Comparison of ENCODE assay signal across 13 mouse cellular contexts in the genomic region with DNA sequence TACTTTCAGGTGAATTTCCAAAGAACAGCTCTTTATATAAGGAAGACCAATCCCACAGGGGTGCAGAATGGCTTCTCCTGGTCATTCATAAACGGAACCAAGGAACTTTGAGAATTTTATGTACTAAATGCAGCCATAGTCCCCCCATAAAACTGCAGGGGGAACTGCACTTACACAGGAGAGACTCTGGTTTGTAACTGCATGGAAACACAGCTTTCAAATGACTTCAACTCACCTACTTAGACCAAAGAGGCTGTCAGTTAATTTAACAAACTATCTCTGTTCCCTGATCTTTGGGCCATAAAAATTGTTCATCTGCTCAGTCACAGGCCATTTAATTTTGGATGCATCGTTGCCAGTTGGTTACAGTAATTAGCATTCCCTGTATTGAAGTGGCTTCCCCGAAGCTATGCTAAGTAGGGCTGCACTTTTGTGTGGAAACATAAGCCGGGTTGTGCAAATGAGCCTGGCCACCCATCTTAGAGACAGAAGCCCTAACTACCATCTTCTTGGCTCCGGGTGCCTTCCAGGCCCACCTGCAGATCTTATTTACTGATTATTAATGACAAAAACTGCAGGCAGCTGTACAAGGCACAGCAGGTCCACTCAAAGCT. TPM values are rescaled to one million over a fixed set of nuclear protein-coding genes. Genes with fewer than 3 reads are reported as not detected.
DNase-seq lines count a peak whose midpoint lies in the region; ATAC-seq lines count a peak whose summit lies in the region.
"Had no signal": no experiment of that assay in that cellular context is flagged by ENCODE, and none has a peak within 500 bp of the region (broad histone marks: within the 10 kb centered on the region; RNA-seq: fewer than 3 reads in every experiment).

No protein-coding gene starts in this region.

- H3K36me3 ChIP-seq in midbrain, embryonic 11.5 days (ENCODE audit: control insufficient read depth, insufficient read depth, low read length): no peaks in the 10 kb centered on the region
- no peaks in the 10 kb centered on the region for H3K36me3 ChIP-seq in midbrain, embryonic 10.5 days
- H3K36me3 ChIP-seq in hindbrain, embryonic 15.5 days: no peaks in the 10 kb centered on the region
- H3K36me3 ChIP-seq in neural tube, embryonic 13.5 days: no peaks in the 10 kb centered on the region
- H3K36me3 ChIP-seq: liver, embryonic 12.5 days; stomach, embryonic 15.5 days had no signal

- WGBS in midbrain, embryonic 11.5 days: 44% methylated on average over 5 of the region's 5 CpGs
- 56% methylated on average over 5 of the region's 5 CpGs for WGBS in midbrain, embryonic 10.5 days
- WGBS in hindbrain, embryonic 15.5 days: 18% methylated on average over 5 of the region's 5 CpGs
- 10% methylated on average over 5 of the region's 5 CpGs for WGBS in neural tube, embryonic 13.5 days

- no peak overlapping the region for H3K4me3 ChIP-seq in midbrain, embryonic 11.5 days (ENCODE audit: low read depth, low read length)
- no peak overlapping the region for H3K4me3 ChIP-seq in midbrain, embryonic 10.5 days
- H3K4me3 ChIP-seq in hindbrain, embryonic 15.5 days: no peak overlapping the region
- H3K4me3 ChIP-seq in neural tube, embryonic 13.5 days: no peak overlapping the region
- H3K4me3 ChIP-seq: gastrocnemius, adult 2 months; liver, embryonic 12.5 days; stomach, embryonic 15.5 days had no signal

- DNase-seq in cerebellum, postnatal 14 days: peak; percentile 6 to 29
- no peak for DNase-seq in cerebellum, adult 8-10 months
- DNase-seq in midbrain, embryonic 11.5 days (ENCODE audit: low spot score, missing footprints): no peak
- DNase-seq in midbrain, embryonic 10.5 days (ENCODE audit: low spot score): no peak
- no peak for DNase-seq in adrenal gland, postnatal 4 days (ENCODE audit: low spot score in 2 of 2)
- DNase-seq in frontal cortex, postnatal 36 days (ENCODE audit: low spot score in 2 of 2): no peak
- DNase-seq: gastrocnemius, adult 2 months; lung, postnatal 10 days; thymus, postnatal 25 days had no signal

- no peaks in the 10 kb centered on the region for H3K9me3 ChIP-seq in midbrain, embryonic 11.5 days (ENCODE audit: control insufficient read depth, low read length)
- no peaks in the 10 kb centered on the region for H3K9me3 ChIP-seq in midbrain, embryonic 10.5 days (replicated peaks)
- H3K9me3 ChIP-seq in hindbrain, embryonic 15.5 days: no peaks in the 10 kb centered on the region
- no peaks in the 10 kb centered on the region for H3K9me3 ChIP-seq in neural tube, embryonic 13.5 days
- H3K9me3 ChIP-seq: liver, embryonic 12.5 days; stomach, embryonic 15.5 days had no signal

- peaks cover 8% of the 10 kb centered on the region for H3K4me1 ChIP-seq in midbrain, embryonic 11.5 days (ENCODE audit: control insufficient read depth, insufficient read depth, low read length)
- H3K4me1 ChIP-seq in midbrain, embryonic 10.5 days: peaks cover 19% of the 10 kb centered on the region
- H3K4me1 ChIP-seq in hindbrain, embryonic 15.5 days (replicated peaks): peaks cover 13% of the 10 kb centered on the region
- H3K4me1 ChIP-seq in neural tube, embryonic 13.5 days (replicated peaks): peaks cover 30% of the 10 kb centered on the region
- H3K4me1 ChIP-seq: liver, embryonic 12.5 days; stomach, embryonic 15.5 days had no signal

- no peak overlapping the region for H3K27ac ChIP-seq in midbrain, embryonic 11.5 days (ENCODE audit: low read depth, low read length)
- no peak overlapping the region for H3K27ac ChIP-seq in midbrain, embryonic 10.5 days (replicated peaks)
- H3K27ac ChIP-seq in hindbrain, embryonic 15.5 days (replicated peaks): no peak overlapping the region
- H3K27ac ChIP-seq in neural tube, embryonic 13.5 days (replicated peaks): peak overlapping the region; percentile 49; the same call in 1 of the 2 replicates
- H3K27ac ChIP-seq: gastrocnemius, adult 2 months; liver, embryonic 12.5 days; stomach, embryonic 15.5 days had no signal

- ATAC-seq in midbrain, embryonic 11.5 days (ENCODE audit: low FRiP score): peak; percentile 56; the same call in 1 of the 2 replicates
- peak; percentile 87 for ATAC-seq in hindbrain, embryonic 15.5 days (ENCODE audit: low FRiP score, low read depth)
- ATAC-seq in neural tube, embryonic 13.5 days (ENCODE audit: low read depth): peak; percentile 91
- ATAC-seq: liver, embryonic 12.5 days had no signal

- no peak overlapping the region for H3K9ac ChIP-seq in midbrain, embryonic 11.5 days (ENCODE audit: low read length)
- H3K9ac ChIP-seq in hindbrain, embryonic 15.5 days: no peak overlapping the region
- H3K9ac ChIP-seq in neural tube, embryonic 13.5 days: no peak overlapping the region
- H3K9ac ChIP-seq: liver, embryonic 12.5 days; stomach, embryonic 15.5 days had no signal

- H3K27me3 ChIP-seq in midbrain, embryonic 11.5 days (ENCODE audit: control insufficient read depth, insufficient read depth, low read length): no peaks in the 10 kb centered on the region
- peaks cover 53% of the 10 kb centered on the region for H3K27me3 ChIP-seq in midbrain, embryonic 10.5 days (ENCODE audit: low read depth, poor library complexity, severe bottlenecking)
- H3K27me3 ChIP-seq in hindbrain, embryonic 15.5 days: no peaks in the 10 kb centered on the region
- peaks cover 6% of the 10 kb centered on the region for H3K27me3 ChIP-seq in neural tube, embryonic 13.5 days
- H3K27me3 ChIP-seq: liver, embryonic 12.5 days; stomach, embryonic 15.5 days had no signal

- no peak overlapping the region for H3K4me2 ChIP-seq in midbrain, embryonic 11.5 days
- H3K4me2 ChIP-seq in hindbrain, embryonic 15.5 days: peak overlapping the region; percentile 20
- H3K4me2 ChIP-seq in neural tube, embryonic 13.5 days: 0 out of 2 replicates have a peak overlapping the region, but pooled peaks have one; percentile 3
- H3K4me2 ChIP-seq: liver, embryonic 12.5 days; stomach, embryonic 15.5 days had no signal

RNA-seq across cellular contexts. Expression of gene Rnf219, which starts 15.2 kb away (rescaled TPM):
- 36.3 and 42.8 TPM in 2 replicates for polyA plus RNA-seq in midbrain, embryonic 11.5 days (2014; fragmentation: Nextera tagmentation; extraction: Ambion mirVana)
- polyA plus RNA-seq in midbrain, embryonic 10.5 days (2016; fragmentation: Nextera tagmentation; extraction: Ambion mirVana): 41.8 and 44.3 TPM in 2 replicates
- polyA plus RNA-seq in hindbrain, embryonic 15.5 days (2015; fragmentation: Nextera tagmentation; extraction: Ambion mirVana): 22.8 and 32.2 TPM in 2 replicates
- 29.5 and 33.8 TPM in 2 replicates for polyA plus RNA-seq in neural tube, embryonic 13.5 days (2015; fragmentation: Nextera tagmentation; extraction: Ambion mirVana)
- 10 to 100 TPM; 13.8 to 15.3 TPM for total RNA-seq in adrenal gland, postnatal 4 days (2021)

Comparison
In these comparisons a context has a peak if more than half of its experiments do, and no peak if none do; other contexts are left out.
1. DNase-seq: peak in cerebellum, postnatal 14 days (2 of 2); none in cerebellum, adult 8-10 months (single experiment), midbrain, embryonic 11.5 days (single experiment), midbrain, embryonic 10.5 days (single experiment), adrenal gland, postnatal 4 days (0 of 2) and frontal cortex, postnatal 36 days (0 of 2).
2. Peak in every context shown above with its lines, with median percentiles within 50 percentile points of each other: ATAC-seq.